Comparison of ENCODE assay signal across 26 mouse cellular contexts in genomic region chr17:29556456-29556855, GRCm38 (mm10). TPM values are rescaled to one million over a fixed set of nuclear protein-coding genes. Genes with fewer than 3 reads are reported as not detected.
A peak's percentile ranks its signal among the peaks of the same experiment; 100 is the strongest.
DNase-seq lines count a peak whose midpoint lies in the region; ATAC-seq and TF ChIP-seq lines count a peak whose summit lies in the region.
"Had no signal": no experiment of that assay in that cellular context is flagged by ENCODE, and none has a peak within 500 bp of the region (broad histone marks: within the 10 kb centered on the region; RNA-seq: fewer than 3 reads in every experiment).

No protein-coding gene starts in this region.

- peaks cover 3% of the 10 kb centered on the region; the same call in 1 of the 2 replicates for H3K9me3 ChIP-seq in heart, embryonic 16.5 days (replicated peaks; ENCODE audit: control insufficient read depth, low read length)
- H3K9me3 ChIP-seq in intestine, postnatal 0 days (ENCODE audit: control insufficient read depth): no peaks in the 10 kb centered on the region
- H3K9me3 ChIP-seq: hindbrain, embryonic 15.5 days; liver, embryonic 13.5 days; lung, embryonic 15.5 days; neural tube, embryonic 12.5 days had no signal

- peaks cover 10% of the 10 kb centered on the region for H3K4me1 ChIP-seq in heart, embryonic 16.5 days (ENCODE audit: control insufficient read depth, insufficient read depth, low read length)
- peaks cover 5% of the 10 kb centered on the region; the same call in 1 of the 2 replicates for H3K4me1 ChIP-seq in intestine, postnatal 0 days (replicated peaks; ENCODE audit: control insufficient read depth, insufficient read depth, low read length)
- H3K4me1 ChIP-seq: embryonic facial prominence, embryonic 12.5 days had no signal

- no peak overlapping the region for H3K4me3 ChIP-seq in heart, embryonic 16.5 days (ENCODE audit: low read length)
- no peak overlapping the region for H3K4me3 ChIP-seq in intestine, postnatal 0 days (ENCODE audit: low read depth, low read length)
- H3K4me3 ChIP-seq: embryonic facial prominence, embryonic 12.5 days; erythroblast, embryonic 14.5 days; hindbrain, embryonic 15.5 days; left cerebral cortex, adult 2 months; liver, embryonic 13.5 days; lung, embryonic 15.5 days; midbrain, embryonic 12.5 days; neural tube, embryonic 12.5 days had no signal

- TF ChIP-seq CTCF in intestine, postnatal 0 days (IDR thresholded peaks at IDR 0.05; ENCODE audit: low read depth): no peak

- H3K9ac ChIP-seq in heart, embryonic 16.5 days (ENCODE audit: low read length): no peak overlapping the region
- H3K9ac ChIP-seq in intestine, postnatal 0 days (ENCODE audit: low read depth, low read length): 0 out of 2 replicates have a peak overlapping the region, but pooled peaks have one; percentile 3
- H3K9ac ChIP-seq: embryonic facial prominence, embryonic 12.5 days; hindbrain, embryonic 15.5 days; liver, embryonic 13.5 days; lung, embryonic 15.5 days; midbrain, embryonic 12.5 days; neural tube, embryonic 12.5 days had no signal

- H3K4me2 ChIP-seq in heart, embryonic 16.5 days (ENCODE audit: low read depth, low read length): no peak overlapping the region
- no peak overlapping the region for H3K4me2 ChIP-seq in intestine, postnatal 0 days (replicated peaks; ENCODE audit: low read depth)
- H3K4me2 ChIP-seq: embryonic facial prominence, embryonic 12.5 days; hindbrain, embryonic 15.5 days; liver, embryonic 13.5 days; lung, embryonic 15.5 days; midbrain, embryonic 12.5 days; neural tube, embryonic 12.5 days had no signal

- peak overlapping the region; percentile 54; the same call in 1 of the 2 replicates for H3K27ac ChIP-seq in heart, embryonic 16.5 days (ENCODE audit: low read length)
- peak overlapping the region; percentile 21; the same call in 1 of the 2 replicates for H3K27ac ChIP-seq in intestine, postnatal 0 days (ENCODE audit: low read depth, low read length)
- H3K27ac ChIP-seq: embryonic facial prominence, embryonic 12.5 days; hindbrain, embryonic 15.5 days; left cerebral cortex, adult 2 months; liver, embryonic 13.5 days; lung, embryonic 15.5 days; midbrain, embryonic 12.5 days; neural tube, embryonic 12.5 days had no signal

- peaks cover 4% of the 10 kb centered on the region; the same call in 1 of the 2 replicates for H3K36me3 ChIP-seq in heart, embryonic 16.5 days (ENCODE audit: control insufficient read depth, insufficient read depth)
- H3K36me3 ChIP-seq in intestine, postnatal 0 days (ENCODE audit: control insufficient read depth, insufficient read depth): no peaks in the 10 kb centered on the region
- H3K36me3 ChIP-seq: hindbrain, embryonic 15.5 days; lung, embryonic 15.5 days had no signal

- no peak for ATAC-seq in heart, embryonic 16.5 days (replicated peaks; ENCODE audit: extremely low read depth, insufficient read depth, low FRiP score)
- no peak for ATAC-seq in intestine, postnatal 0 days
- ATAC-seq: forebrain, embryonic 14.5 days; Patski had no signal

- DNase-seq in adrenal gland, adult (ENCODE audit: inconsistent age in 2 of 2, low spot score in 1 of 2): peak; percentile 38 to 79
- DNase-seq in adrenal gland, postnatal 4 days (ENCODE audit: low spot score in 2 of 2): no peak
- no peak for DNase-seq in heart, adult 11 months
- peak; percentile 20 for DNase-seq in adrenal gland, adult 8-10 months
- no peak for DNase-seq in layer of hippocampus, adult 18-20 months (ENCODE audit: low spot score in 2 of 2)
- DNase-seq in MN1 (ENCODE audit: low spot score): no peak
- DNase-seq: cerebellum, postnatal 10 days; kidney, adult 18-20 months; left cerebral cortex, postnatal 4 days; liver, embryonic 13.5 days had no signal

- no peaks in the 10 kb centered on the region for H3K27me3 ChIP-seq in heart, embryonic 16.5 days (ENCODE audit: control insufficient read depth, insufficient read depth, low read length)
- H3K27me3 ChIP-seq in intestine, postnatal 0 days (replicated peaks; ENCODE audit: control insufficient read depth, insufficient read depth, low read length): no peaks in the 10 kb centered on the region
- H3K27me3 ChIP-seq: embryonic facial prominence, embryonic 12.5 days; hindbrain, embryonic 15.5 days; liver, embryonic 13.5 days; lung, embryonic 15.5 days; midbrain, embryonic 12.5 days; neural tube, embryonic 12.5 days; Patski had no signal

- 57% methylated on average over 10 of the region's 10 CpGs for WGBS in heart, embryonic 16.5 days
- WGBS in intestine, postnatal 0 days: 70% methylated on average over 10 of the region's 10 CpGs

RNA-seq across cellular contexts. Expression of gene Tmem217, which starts 4.3 kb away (rescaled TPM):
- under 1 TPM in 1 of 2 experiments, not detected in 1; 0.50 TPM for total RNA-seq in adrenal gland, postnatal 4 days (2021)
- 0.85 and 1.3 TPM in 2 replicates for polyA plus RNA-seq in heart, embryonic 16.5 days (2015; fragmentation: Nextera tagmentation; extraction: Ambion mirVana)
- under 1 TPM in 1 of 4 experiments, not detected in 3; 0.26 TPM for total RNA-seq in adrenal gland, adult 8-10 months (2022)
- polyA plus RNA-seq in intestine, postnatal 0 days (2015; fragmentation: Nextera tagmentation; extraction: Ambion mirVana): 0.16 TPM in 1 of 2 replicates, not detected in the other
- total RNA-seq in layer of hippocampus, adult 18-20 months (2021): not detected
- total RNA-seq: gastrocnemius, postnatal 4 days; heart, postnatal 25 days; left cerebral cortex, adult 2 months; left cerebral cortex, postnatal 4 days; megakaryocyte progenitor cell, adult 5-6 weeks; monocyte, adult 5-6 weeks had no signal
- polyA plus RNA-seq: erythroblast, embryonic 14.5 days; forebrain, embryonic 14.5 days had no signal

RNA-seq across cellular contexts. Expression of gene Tbc1d22b, which starts 6.9 kb away (rescaled TPM):
- total RNA-seq in adrenal gland, postnatal 4 days (2021): 10 to 100 TPM; 27.3 to 29.0 TPM
- 9.1 and 9.9 TPM in 2 replicates for polyA plus RNA-seq in heart, embryonic 16.5 days (2015; fragmentation: Nextera tagmentation; extraction: Ambion mirVana)
- total RNA-seq in adrenal gland, adult 8-10 months (2022): 10 to 100 TPM; 23.9 to 40.4 (median 32.0) TPM
- 8.6 TPM in 2 replicates for polyA plus RNA-seq in intestine, postnatal 0 days (2015; fragmentation: Nextera tagmentation; extraction: Ambion mirVana)
- 10 to 100 TPM; 37.8 to 41.4 TPM for total RNA-seq in layer of hippocampus, adult 18-20 months (2021)

RNA-seq across cellular contexts. Expression of gene Gm17657, which starts 7.0 kb away (rescaled TPM):
- total RNA-seq in adrenal gland, postnatal 4 days (2021): not detected
- not detected in 2 replicates for polyA plus RNA-seq in heart, embryonic 16.5 days (2015; fragmentation: Nextera tagmentation; extraction: Ambion mirVana)
- total RNA-seq in adrenal gland, adult 8-10 months (2022): not detected
- not detected in 2 replicates for polyA plus RNA-seq in intestine, postnatal 0 days (2015; fragmentation: Nextera tagmentation; extraction: Ambion mirVana)
- total RNA-seq in layer of hippocampus, adult 18-20 months (2021): not detected
- total RNA-seq: gastrocnemius, postnatal 4 days; heart, postnatal 25 days; left cerebral cortex, adult 2 months; left cerebral cortex, postnatal 4 days; megakaryocyte progenitor cell, adult 5-6 weeks; monocyte, adult 5-6 weeks had no signal
- polyA plus RNA-seq: embryonic facial prominence, embryonic 12.5 days; erythroblast, embryonic 14.5 days; forebrain, embryonic 14.5 days; hindbrain, embryonic 15.5 days; liver, embryonic 13.5 days; lung, embryonic 15.5 days; midbrain, embryonic 12.5 days; neural tube, embryonic 12.5 days; Patski; urinary bladder, adult 2 months had no signal

RNA-seq across cellular contexts. Expression of gene Rnf8, which starts 58.1 kb away (rescaled TPM):
- 10 to 100 TPM; 88.9 to 93.3 TPM for total RNA-seq in adrenal gland, postnatal 4 days (2021)
- 55.4 and 60.0 TPM in 2 replicates for polyA plus RNA-seq in heart, embryonic 16.5 days (2015; fragmentation: Nextera tagmentation; extraction: Ambion mirVana)
- total RNA-seq in adrenal gland, adult 8-10 months (2022): 10 to 100 TPM; 49.0 to 66.1 (median 57.1) TPM
- 26.7 and 29.1 TPM in 2 replicates for polyA plus RNA-seq in intestine, postnatal 0 days (2015; fragmentation: Nextera tagmentation; extraction: Ambion mirVana)
- total RNA-seq in layer of hippocampus, adult 18-20 months (2021): 10 to 100 TPM; 46.2 to 47.2 TPM

RNA-seq across cellular contexts. Expression of gene Gm28043, which starts 58.2 kb away (rescaled TPM):
- total RNA-seq in adrenal gland, postnatal 4 days (2021): 1 to 10 TPM; 6.3 to 7.8 TPM
- 1.7 and 2.1 TPM in 2 replicates for polyA plus RNA-seq in heart, embryonic 16.5 days (2015; fragmentation: Nextera tagmentation; extraction: Ambion mirVana)
- 1 to 10 TPM; 3.1 to 8.1 (median 5.0) TPM for total RNA-seq in adrenal gland, adult 8-10 months (2022)
- 0.81 and 0.82 TPM in 2 replicates for polyA plus RNA-seq in intestine, postnatal 0 days (2015; fragmentation: Nextera tagmentation; extraction: Ambion mirVana)
- total RNA-seq in layer of hippocampus, adult 18-20 months (2021): 1 to 10 TPM; 3.0 to 3.2 TPM

Comparison
In these comparisons a context has a peak if more than half of its experiments do, and no peak if none do; other contexts are left out.
1. DNase-seq: peak in adrenal gland, adult (2 of 2) and adrenal gland, adult 8-10 months (single experiment); none in adrenal gland, postnatal 4 days (0 of 2), heart, adult 11 months (single experiment), layer of hippocampus, adult 18-20 months (0 of 2) and MN1 (single experiment).